ENCODE assay signal across 16 mouse cellular contexts in genomic region chr9:76715852-76716251, GRCm38 (mm10).
"Had no signal": no experiment of that assay in that cellular context is flagged by ENCODE, and none has a peak within 500 bp of the region (broad histone marks: within the 10 kb centered on the region; RNA-seq: fewer than 3 reads in every experiment).

No protein-coding gene starts in this region.

- H3K27me3 ChIP-seq: neural tube, embryonic 13.5 days; neural tube, embryonic 15.5 days; stomach, embryonic 15.5 days had no signal

- H3K36me3 ChIP-seq: neural tube, embryonic 13.5 days; neural tube, embryonic 15.5 days; stomach, embryonic 15.5 days had no signal

- H3K4me3 ChIP-seq: neural tube, embryonic 13.5 days; neural tube, embryonic 15.5 days; stomach, embryonic 15.5 days had no signal

- DNase-seq: retina, postnatal 1 day; right cerebral cortex, adult 18-20 months; right cerebral cortex, postnatal 14 days; right cerebral cortex, postnatal 25 days; right cerebral cortex, postnatal 4 days; spleen, adult 18-20 months; thymus, adult 18-20 months; thymus, adult 2 months; thymus, postnatal 14 days; thymus, postnatal 25 days; thymus, postnatal 36 days; thymus, postnatal 4 days had no signal

- H3K9me3 ChIP-seq: neural tube, embryonic 13.5 days; neural tube, embryonic 15.5 days; stomach, embryonic 15.5 days had no signal

- H3K9ac ChIP-seq: neural tube, embryonic 13.5 days; neural tube, embryonic 15.5 days; stomach, embryonic 15.5 days had no signal

- H3K27ac ChIP-seq: neural tube, embryonic 13.5 days; neural tube, embryonic 15.5 days; stomach, embryonic 15.5 days; stomach, postnatal 0 days had no signal

- H3K4me1 ChIP-seq: neural tube, embryonic 13.5 days; neural tube, embryonic 15.5 days; stomach, embryonic 15.5 days had no signal

- H3K4me2 ChIP-seq: neural tube, embryonic 13.5 days; neural tube, embryonic 15.5 days; stomach, embryonic 15.5 days had no signal
